Mouse (Mus musculus) olfactory bulb, adult 2 months (tissue): ENCODE data around the gene Pdzd4.

Experiments used
- CTCF ChIP-seq: fragments of 200-500 bp; IDR thresholded peaks from 2 replicates; pipeline ENCODE4 v1.5.1; 2012; ENCODE audit warnings: low read depth, mild to moderate bottlenecking, low read length, moderate library complexity; ENCODE audit not compliant: insufficient read depth
- POLR2A ChIP-seq: fragments of 200-500 bp; IDR thresholded peaks from 2 replicates; pipeline ENCODE4 v1.6.1; 2012; ENCODE audit warnings: mild to moderate bottlenecking, low read depth, low read length, moderate library complexity; ENCODE audit not compliant: insufficient read depth

DNA sequence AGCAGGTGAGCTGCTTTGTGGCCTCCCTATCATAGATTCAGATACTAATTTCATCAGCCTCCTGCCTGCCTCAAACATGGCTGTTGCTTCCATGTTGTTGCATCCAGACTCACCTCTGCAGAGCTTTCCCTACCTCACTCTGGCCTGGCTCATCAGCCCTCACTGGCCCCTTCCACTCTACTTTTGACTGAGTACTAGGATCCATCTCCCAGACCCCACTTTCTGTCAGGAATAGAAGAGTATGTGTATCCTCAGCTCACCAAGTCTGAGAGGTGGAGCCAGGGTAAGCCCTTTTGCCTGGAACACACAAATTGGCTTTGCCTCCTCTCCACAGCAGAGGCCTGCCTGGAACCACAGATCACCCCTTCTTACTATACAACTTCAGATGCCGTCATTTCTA lies 36.3 kb downstream of the Pdzd4 start:
- TF ChIP-seq POLR2A (no peak), CTCF (no peak)
